Mouse (Mus musculus) neural tube, embryonic 10.5 days (tissue): ENCODE results near the gene Tspan9.
A peak's percentile ranks its signal among the peaks of the same experiment; 100 is the strongest.

Experiments
- DNase-seq: peaks from one replicate; pipeline ENCODE4 v3.0.0-alpha.2; 2017; ENCODE audit warnings: low spot score; ENCODE audit errors: extremely low spot score

Tspan9 gene

GRCm38 (mm10) chr6:128038568-128038967, 104.8 kb downstream of the Tspan9 start:
- no peak for DNase-seq

DNA sequence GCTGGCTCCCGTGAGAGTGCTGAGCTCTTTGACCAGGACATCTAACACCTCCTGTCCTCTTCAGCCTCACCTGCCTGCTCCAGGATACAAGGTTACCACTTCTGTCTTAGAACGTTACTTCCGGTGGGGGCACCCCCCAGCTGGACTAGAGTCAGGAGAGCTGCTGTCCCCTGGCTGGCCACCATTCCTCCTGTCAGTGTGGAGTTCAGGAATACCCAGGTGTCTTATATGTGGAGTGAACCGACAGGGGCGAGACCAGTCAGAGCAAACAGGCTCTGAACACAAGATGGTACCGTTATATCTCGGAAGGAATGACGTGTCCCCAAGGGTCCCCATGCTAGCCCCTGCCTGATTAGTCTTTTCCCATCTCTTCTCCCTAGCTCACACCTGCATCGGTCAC, 106.8 kb downstream of the Tspan9 start:
- no peak for DNase-seq

DNA sequence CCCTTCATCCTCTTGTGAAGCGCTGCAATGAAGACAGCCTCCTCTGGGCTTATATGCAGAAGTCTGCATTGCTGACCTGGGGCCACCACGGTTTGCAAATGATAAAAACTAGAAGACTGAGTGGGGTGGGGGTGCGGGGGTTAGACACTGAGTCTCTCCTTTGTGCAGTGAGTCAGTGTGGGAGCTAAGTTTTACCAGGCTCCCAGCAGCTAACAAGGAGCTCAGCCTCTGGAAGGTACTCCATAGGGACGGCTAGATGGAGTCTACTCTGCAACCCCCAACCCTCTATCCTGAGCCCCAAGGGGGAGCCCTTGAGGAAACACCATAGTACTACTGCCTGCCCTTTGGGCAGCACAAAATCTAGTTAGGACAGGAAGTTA, 107.5 kb downstream of the Tspan9 start:
- DNase-seq = no peak

DNA sequence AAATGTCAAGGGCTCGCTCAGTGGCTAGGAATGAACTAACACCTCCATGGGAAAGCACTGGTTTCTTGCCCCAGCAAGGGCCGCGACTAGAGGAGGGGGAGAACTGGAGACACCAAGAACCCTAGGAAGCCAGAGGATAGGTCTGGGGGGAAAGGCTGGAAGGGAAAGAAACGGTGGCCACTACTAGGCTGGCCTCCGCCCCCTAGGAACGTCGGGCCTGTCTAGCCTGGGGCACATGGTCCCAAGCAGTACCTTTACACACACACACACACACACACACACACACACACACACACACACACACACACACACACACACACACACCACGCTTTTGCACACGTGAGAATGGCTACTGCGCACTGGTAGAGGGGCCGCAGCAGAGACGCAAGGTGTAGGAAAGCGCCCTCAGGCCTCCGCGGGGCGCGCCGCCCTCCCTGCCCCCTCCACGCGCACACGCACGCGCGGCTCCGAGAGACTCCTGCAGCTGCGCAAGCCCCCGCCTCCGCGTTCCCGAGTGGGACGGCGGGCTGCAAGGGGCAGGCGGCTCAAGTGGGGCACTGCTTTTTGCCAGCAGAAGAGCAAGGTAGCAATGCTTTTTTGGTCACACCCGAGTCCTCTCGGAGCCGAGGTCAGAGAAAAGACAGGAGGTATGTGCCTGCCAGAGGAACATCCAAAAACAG, 108.0 kb downstream of the Tspan9 start:
- DNase-seq = peak; percentile 47

DNA sequence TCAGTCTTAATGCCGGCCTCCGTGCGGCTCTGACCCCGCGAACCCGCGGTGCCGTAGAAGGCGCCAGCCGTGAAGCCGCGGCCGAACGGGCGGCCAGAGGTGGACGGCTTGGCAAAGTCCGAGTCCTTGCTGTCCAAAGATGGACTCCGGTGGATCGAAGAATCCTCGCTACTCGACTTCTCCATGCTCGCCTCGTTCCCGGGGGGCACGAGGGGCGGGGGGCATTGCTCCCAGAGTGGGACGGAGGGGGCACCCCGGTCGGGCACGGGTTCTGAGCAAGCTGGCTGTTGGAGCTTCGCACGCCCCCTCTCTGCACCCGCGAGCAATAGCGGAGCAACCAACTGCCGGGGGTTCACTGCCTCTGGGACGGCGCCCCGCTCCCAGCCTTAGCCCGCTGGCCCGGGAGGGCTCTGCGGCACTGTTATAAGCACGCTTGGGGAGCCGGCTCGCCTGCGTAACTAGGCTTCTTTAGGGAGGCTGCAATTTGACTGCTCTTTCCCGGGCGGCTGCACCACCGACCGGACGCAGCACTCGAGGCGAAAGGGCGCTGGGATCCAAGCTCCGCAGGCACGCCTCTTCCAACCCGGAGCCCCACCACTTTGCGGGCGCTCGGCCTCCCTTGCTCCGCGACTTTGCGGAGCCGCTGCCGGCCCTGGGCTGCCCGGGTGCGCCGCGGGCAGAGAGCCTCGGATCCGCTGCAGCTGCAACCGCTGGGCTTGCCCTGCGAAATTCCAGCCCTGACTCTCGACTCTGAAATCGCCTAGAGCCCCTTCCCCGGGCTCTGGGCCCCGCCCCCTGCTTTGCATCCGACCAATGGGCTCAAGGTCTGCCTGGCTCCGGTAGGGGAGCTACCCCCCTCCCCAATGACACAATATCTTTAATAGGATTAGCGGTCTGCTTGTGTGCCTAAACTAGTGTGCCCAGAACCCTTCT, 108.8 kb downstream of the Tspan9 start:
- DNase-seq = peak; percentile 89

DNA sequence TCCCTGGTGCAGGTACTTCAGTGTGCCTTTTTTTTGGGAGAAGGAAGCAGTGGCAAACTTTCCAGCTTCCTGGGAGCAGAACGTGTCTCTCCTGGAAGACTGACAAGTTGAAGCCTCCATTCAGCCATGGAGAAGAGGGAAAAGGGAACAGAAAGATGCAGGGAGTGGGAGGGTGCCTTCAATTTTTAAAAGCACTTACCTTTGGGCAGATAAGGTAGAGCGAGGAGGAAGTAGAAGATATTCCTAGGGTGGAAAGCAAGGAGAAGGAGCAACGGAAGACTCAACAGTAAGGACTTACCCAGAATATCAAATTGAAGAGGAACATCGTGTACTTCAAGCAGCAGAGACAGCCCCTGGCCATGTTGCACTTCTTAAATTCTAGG, 109.5 kb downstream of the Tspan9 start:
- peak; percentile 39 for DNase-seq

- DNase-seq = peak; percentile 32
These were observed 110.1 kb downstream of the Tspan9 start for GRCm38 (mm10) chr6:128033172-128033867.

GRCm38 (mm10) chr6:128032252-128033171, 110.9 kb downstream of the Tspan9 start:
- DNase-seq = peak; percentile 91

DNA sequence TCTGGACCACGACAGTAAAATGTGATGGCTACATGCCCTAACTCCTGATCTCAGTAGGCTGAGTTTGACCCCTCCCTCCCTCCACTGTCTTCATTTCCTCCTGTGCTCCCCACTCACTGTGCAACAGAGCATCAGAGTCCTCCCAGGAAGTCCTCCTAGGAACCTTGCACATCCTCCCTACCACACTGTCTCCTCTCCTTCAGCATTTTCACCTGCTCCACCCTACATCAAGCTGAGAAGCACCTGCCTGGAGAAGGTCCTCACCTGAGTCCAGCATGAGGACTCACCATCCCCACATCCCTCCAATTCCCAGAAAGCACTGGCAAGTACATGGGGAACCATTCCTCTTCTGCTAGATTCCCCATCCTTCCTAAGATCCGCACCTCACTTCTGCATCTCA, 111.8 kb downstream of the Tspan9 start:
- DNase-seq = no peak

DNA sequence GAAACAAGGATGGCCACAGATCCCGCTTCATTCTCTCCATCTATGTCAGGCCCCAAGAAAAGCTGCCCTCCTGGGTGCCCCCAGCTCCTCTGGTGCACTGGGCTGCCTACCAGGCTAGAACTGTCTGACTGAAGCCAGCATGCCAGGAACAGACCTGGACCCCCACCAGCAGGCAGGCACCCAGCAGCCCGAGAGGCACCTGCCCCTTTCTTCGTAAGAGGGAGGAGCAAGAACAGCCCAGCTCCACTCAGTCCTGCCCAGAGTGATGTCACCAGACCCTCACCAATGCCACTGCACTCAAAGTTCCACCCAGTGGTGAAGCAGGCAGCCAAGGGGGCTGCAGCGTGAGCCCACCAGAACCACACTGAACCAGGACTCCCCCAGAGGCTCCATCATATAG, 112.3 kb downstream of the Tspan9 start:
- no peak for DNase-seq

GRCm38 (mm10) chr6:128030475-128030874, 112.9 kb downstream of the Tspan9 start:
- no peak for DNase-seq

- DNase-seq = no peak
These were observed 113.7 kb downstream of the Tspan9 start for GRCm38 (mm10) chr6:128029517-128030348.

DNA sequence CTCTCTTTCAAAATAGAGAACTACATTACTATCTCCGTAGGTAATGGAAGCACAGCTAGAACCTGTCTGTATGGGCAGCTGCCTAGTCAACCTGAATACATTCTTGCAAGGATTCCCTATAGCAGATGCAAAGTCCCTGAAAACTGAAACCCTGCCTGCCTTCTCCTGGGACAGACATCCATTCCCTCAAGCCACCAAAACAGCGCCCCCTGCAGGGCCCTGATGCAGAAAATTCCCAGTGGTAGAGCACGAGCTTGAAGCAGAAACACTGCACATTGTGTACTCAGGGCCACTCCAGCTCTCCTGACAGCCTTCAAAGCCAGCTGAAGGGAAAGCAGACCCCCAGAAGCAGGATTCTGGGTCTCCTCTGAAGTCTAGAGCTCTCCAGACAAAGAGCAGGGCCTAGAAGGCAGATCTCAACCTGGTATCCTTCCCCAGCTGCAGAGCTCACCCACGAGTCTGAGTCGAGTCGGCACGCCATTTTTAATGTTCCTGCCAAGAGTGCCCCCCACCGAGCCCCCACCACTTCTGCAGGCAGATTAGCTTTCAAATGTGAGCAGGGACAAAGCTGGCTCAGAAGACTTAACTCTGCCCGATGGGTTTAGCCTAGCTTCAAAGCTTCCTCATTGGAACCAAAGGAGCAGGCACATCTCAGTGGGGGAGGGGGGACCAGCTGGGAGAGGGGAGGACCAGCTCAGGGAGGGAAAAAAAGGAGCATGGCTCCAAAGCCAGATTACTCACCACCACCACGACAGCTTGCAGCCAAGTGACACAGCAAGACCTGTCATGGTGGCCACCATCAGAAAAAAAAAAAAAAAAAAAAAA, 115.1 kb downstream of the Tspan9 start:
- peak; percentile 70 for DNase-seq

- DNase-seq = no peak
These were observed 117.4 kb downstream of the Tspan9 start for GRCm38 (mm10) chr6:128025997-128026396.

DNA sequence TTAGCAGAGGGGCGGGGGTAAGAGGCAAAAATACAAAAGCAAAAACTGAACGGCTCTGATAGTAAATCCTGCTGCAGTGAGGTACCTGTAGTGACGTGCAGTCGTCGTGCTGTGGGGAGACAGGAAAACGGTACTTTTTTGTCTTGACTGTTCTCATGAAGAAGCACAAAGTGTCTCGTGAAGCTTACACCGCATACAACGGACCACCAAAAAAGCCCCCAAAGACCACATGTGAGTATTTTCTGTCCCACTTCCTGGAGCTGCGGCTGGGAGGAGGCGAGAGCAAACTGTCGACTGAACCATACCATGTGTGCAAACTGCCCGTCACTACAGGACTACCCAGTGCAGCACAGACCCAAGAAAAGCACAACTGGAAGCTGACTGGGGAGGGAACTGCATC, 117.8 kb downstream of the Tspan9 start:
- DNase-seq = no peak

- peak; percentile 85 for DNase-seq
These were observed 121.2 kb downstream of the Tspan9 start for GRCm38 (mm10) chr6:128022207-128022606.

DNA sequence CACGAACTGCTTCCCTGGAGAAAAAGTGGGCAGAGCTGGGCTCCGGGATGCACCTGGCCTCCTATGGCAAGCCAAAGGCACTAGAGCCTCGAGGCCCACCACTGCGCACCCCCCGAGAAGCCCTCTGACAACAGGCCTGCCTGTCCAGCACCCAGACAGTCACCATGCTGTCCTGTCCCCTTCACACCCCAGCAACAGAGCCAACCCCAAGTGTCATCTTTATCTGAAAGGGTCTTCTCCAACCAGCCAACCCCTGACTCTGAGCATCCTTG, 121.5 kb downstream of the Tspan9 start:
- no peak for DNase-seq

GRCm38 (mm10) chr6:128021106-128021930, 122.1 kb downstream of the Tspan9 start:
- no peak for DNase-seq
